Mouse (Mus musculus) E14TG2a.4 (cell line): ENCODE measurements at regions not wholly inside any gene's neighbourhood (a gene's known extent, or its start where the extent isn't known, plus 50 kb on each side); places are given as distances from the start of the nearest gene placed in this dataset.
A peak's percentile ranks its signal among the peaks of the same experiment; 100 is the strongest.

Source experiments
- H3K27me3 ChIP-seq: 2 replicates; pipeline ENCODE4 v1.6.1; 2014; ENCODE audit warnings: low read length, control low read depth; ENCODE audit not compliant: insufficient read depth
- H3K36me3 ChIP-seq: 2 replicates; pipeline ENCODE4 v1.6.1; 2014; ENCODE audit warnings: low read length, control low read depth; ENCODE audit not compliant: insufficient read depth
- H3K4me1 ChIP-seq: replicated peaks from 2 replicates; pipeline ENCODE4 v1.6.1; 2014; ENCODE audit warnings: low read depth, low read length, control low read depth
- H3K4me3 ChIP-seq: replicated peaks from 2 replicates; pipeline ENCODE4 v1.5.1; 2014; ENCODE audit warnings: mild to moderate bottlenecking, low read length
- H3K9me3 ChIP-seq: 2 replicates; pipeline ENCODE4 v1.6.1; 2014; ENCODE audit warnings: low read length, control low read depth
- CTCF ChIP-seq: conservative IDR thresholded peaks from 2 replicates; pipeline ENCODE4 v1.5.1; 2014; ENCODE audit warnings: low read length
- NANOG ChIP-seq: IDR thresholded peaks from 2 replicates; pipeline ENCODE4 v1.6.1; 2014; ENCODE audit warnings: borderline replicate concordance, low read length, mixed read lengths
- POU5F1 ChIP-seq: IDR thresholded peaks from 2 replicates; pipeline ENCODE4 v1.6.1; 2014; ENCODE audit warnings: low read length, borderline replicate concordance

DNA sequence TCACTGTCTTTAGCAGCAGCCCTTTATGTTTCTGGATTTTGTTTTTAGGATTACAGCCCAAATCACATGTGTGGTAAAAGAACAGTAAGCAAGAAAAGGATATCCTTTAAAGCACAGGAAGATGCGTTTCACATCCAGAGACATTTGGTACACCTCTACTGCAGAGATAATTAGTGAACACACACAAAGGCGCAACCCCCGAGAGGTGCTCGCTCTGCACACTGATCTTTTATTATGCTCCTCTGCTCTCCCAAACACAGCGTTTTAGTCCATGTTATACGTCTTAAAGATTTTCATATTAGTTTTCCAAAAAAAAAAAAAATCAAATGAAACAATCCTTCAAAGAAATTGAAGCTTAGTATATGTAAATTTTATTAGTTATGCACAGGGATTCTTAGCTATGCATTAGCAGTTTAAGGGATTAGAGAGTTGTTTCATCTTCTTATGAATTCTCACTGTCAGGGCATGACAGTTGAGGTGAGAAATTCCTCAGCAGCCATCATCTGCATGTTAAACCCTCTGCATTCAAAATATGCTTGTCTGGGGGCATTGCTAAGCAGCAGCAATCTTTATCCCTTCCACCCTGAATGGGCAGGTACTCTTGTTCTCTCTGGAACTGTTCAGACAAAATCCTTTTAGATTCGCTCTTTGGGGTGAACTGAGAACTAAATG is 397.7 kb upstream of the Robo2 start:
- TF ChIP-seq CTCF (no peak), NANOG (no peak), POU5F1 (no peak)
- no peaks in the 10 kb centered on the region for H3K4me1 ChIP-seq
- no peak overlapping the region for H3K4me3 ChIP-seq
- no peaks in the 10 kb centered on the region for H3K9me3 ChIP-seq
- no peaks in the 10 kb centered on the region for H3K27me3 ChIP-seq
- no peaks in the 10 kb centered on the region for H3K36me3 ChIP-seq

DNA sequence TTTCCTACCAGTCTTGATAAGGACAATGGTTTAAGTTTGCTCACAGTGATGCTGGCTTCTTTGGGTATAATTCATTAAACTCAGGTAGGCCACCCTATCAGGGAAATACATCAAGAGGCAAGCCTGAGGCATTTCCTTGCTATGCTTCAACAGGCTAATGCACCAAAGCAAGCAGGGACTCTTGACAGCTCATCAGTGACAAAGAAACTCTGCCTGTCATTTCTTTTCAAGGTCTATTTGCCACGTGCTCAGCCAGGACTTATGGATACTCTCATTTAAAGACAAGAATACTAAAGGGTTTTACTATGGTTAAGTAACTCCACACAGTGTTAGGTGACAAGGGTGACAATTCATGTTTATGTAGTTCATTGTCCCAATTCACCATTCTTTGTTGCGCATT is 395.1 kb upstream of the Robo2 start:
- Histone ChIP-seq H3K27me3 (no peaks in the 10 kb centered on the region), H3K9me3 (no peaks in the 10 kb centered on the region), H3K4me1 (no peaks in the 10 kb centered on the region), H3K4me3 (no peak overlapping the region), H3K36me3 (no peaks in the 10 kb centered on the region)
- TF ChIP-seq CTCF, result no peak
- TF ChIP-seq NANOG, result no peak
- TF ChIP-seq POU5F1, result no peak

DNA sequence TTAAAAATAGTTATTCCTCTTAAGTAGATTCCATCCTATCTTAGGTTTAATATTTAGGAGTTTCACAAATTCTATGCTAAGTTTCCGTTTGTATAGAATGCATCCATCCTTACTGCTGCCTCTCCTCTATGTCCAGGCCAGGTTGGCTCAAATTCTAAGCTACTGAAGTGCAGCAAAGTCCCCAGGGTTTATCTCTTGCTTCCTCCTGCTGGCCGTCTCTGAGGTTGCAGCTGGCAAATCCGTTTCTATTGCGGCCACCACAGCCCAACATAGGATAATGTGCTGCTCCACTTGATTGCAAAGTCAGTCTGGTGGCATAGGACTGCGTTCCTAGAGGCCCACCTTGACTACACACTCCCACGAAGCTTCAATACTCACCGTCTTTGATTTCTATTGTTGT is 389.7 kb upstream of the Robo2 start:
- H3K36me3 ChIP-seq, result no peaks in the 10 kb centered on the region
- no peaks in the 10 kb centered on the region for H3K27me3 ChIP-seq
- no peak overlapping the region for H3K4me3 ChIP-seq
- H3K9me3 ChIP-seq, result no peaks in the 10 kb centered on the region
- TF ChIP-seq NANOG (no peak), CTCF (peak; percentile 76), POU5F1 (no peak)
- H3K4me1 ChIP-seq, result no peaks in the 10 kb centered on the region

DNA sequence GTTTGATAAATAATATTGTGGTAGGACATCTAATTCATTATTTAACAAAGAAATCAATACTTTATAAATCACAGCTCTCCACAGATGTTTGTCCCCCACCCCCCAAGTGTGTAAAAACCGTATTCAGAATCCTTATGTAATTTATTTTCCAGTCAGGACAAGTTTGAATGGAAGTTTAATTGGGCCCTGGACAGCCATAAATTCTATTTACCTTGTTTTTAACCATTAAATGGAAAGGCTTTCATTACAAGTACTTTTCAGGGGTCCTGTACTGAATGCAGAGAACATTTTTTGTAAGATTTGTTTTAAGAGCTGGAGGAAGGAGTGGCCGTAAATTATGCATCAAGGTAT is 384.7 kb upstream of the Robo2 start:
- H3K9me3 ChIP-seq, result no peaks in the 10 kb centered on the region
- TF ChIP-seq NANOG, result no peak
- no peak for TF ChIP-seq POU5F1
- no peak for TF ChIP-seq CTCF
- H3K27me3 ChIP-seq, result no peaks in the 10 kb centered on the region
- H3K4me1 ChIP-seq, result no peaks in the 10 kb centered on the region
- no peak overlapping the region for H3K4me3 ChIP-seq
- H3K36me3 ChIP-seq, result no peaks in the 10 kb centered on the region

DNA sequence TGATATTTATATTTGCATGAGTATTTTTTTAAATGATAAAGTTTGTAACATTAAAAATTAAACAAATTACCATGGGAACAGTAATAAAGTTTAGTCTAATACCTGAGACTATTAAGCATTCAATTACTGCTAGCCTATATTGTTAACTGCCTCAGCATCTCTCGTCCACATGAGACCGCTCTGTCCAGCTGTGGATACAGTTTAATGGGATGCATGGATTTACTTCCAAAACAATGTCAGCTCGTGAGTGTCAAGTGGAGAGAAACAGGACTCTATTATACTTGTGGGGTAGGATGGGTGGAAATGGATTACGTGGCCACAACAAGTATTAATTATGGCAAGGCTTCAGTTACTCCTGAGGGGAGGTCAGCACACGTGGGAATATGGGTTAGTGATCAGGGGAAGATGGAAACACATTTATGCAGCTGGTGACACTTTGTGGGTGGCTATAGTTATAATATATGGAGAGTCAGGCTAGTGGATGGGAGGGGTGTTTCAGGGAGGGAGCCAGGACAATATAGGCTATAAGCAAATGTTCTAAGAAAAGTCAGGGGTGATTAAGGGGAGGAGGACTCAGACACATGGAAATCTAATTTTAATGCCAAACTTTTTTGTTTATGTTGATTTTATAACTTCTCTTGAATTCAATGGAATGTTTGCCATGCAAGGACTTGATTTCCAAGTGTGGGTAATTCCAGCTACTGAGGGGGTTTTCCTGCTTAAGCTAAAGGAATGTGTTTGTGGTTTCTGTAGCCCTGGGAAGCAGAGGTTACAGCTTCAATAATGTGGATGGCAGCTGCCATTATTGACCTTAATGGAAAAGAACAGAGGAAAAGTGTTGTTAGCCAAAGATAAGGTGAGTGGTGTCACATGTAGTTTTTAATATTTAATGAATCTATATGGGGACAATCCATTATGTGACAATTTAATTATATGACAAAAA is 384.0 kb upstream of the Robo2 start:
- no peak for TF ChIP-seq CTCF
- no peak for TF ChIP-seq NANOG
- no peak for TF ChIP-seq POU5F1
- no peaks in the 10 kb centered on the region for H3K9me3 ChIP-seq
- no peaks in the 10 kb centered on the region for H3K36me3 ChIP-seq
- H3K27me3 ChIP-seq, result no peaks in the 10 kb centered on the region
- H3K4me1 ChIP-seq, result no peaks in the 10 kb centered on the region
- H3K4me3 ChIP-seq, result no peak overlapping the region

DNA sequence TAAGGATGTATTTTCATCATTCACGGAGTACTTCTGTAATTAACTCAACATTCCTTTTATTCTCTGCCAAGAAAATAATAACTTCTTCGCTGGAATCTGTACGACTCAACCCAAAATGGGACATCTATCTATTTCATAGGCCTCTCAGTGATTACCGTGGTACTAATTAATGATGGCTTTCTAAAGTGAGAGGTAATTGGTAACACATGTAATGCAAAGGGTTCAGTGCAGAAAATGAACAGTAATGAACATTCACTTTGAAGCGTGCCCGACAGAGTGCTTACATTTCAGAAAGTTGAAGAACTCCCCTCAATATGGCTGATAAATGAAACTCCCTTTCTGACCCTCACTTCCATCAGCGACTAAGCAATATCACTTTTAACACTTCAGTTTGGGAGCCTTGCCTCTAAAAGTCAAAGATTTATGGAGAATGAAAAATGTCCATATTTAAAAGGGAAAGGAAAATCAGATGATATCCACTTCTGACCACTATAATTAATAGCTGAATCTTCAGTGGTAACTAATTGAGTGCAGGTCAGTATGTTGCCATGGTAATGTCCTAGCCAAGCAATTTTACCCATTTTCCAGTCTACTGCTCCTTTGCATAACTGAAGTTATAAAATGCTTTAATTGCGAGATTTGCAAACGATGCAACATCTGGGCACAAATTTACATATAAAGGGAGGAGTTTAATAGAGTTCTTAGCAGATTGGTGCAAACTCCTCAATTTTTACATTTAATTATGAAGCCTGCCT is 373.9 kb upstream of the Robo2 start:
- H3K4me1 ChIP-seq, result no peaks in the 10 kb centered on the region
- TF ChIP-seq NANOG (no peak), CTCF (no peak)
- H3K27me3 ChIP-seq, result no peaks in the 10 kb centered on the region
- H3K36me3 ChIP-seq, result no peaks in the 10 kb centered on the region
- H3K9me3 ChIP-seq, result no peaks in the 10 kb centered on the region
- H3K4me3 ChIP-seq, result no peak overlapping the region

DNA sequence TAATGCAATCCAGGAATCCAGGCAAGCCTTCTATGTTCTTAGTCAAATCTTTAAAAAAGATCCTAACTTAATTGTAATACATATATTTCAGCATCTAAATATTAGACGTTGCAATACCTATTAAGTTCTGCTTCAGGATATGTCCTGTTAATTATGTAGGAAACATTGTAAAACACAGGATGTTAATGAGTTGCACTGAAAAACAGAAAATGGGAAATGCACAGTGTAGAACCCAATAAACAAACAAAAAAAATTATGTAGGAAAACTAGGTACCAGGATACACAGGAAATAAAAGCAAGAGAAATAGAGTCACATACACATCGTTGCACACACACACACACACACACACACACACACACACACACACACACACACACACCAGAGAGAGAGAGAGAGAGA is 368.8 kb upstream of the Robo2 start:
- Histone ChIP-seq H3K4me1 (no peaks in the 10 kb centered on the region), H3K27me3 (no peaks in the 10 kb centered on the region), H3K36me3 (no peaks in the 10 kb centered on the region), H3K9me3 (no peaks in the 10 kb centered on the region), H3K4me3 (no peak overlapping the region)
- TF ChIP-seq POU5F1 (no peak), NANOG (no peak), CTCF (no peak)

DNA sequence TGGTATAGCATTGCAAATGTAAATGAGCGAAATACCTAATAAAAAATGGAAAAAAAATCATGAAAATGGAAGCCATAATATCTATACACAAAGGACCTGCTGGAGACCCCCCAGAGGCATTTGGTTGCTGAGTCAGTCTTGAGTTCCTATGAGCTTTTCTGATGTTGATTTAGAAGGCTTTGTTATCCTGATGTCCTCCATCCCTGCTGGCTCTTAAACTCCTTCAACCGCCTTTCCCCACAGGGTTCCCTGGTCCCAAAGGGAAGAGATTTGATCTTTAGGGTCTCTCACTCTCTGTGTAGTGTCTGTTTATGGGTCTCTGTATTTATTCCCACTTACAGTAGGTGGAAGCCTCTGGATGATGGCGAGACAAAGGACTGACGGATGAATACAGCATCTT is 356.6 kb upstream of the Robo2 start:
- no peak; the same call in 1 of the 2 replicates for TF ChIP-seq POU5F1
- TF ChIP-seq NANOG, result peak; percentile 53; the same call in 1 of the 2 replicates
- TF ChIP-seq CTCF, result no peak
- no peak overlapping the region for H3K4me3 ChIP-seq
- H3K27me3 ChIP-seq, result no peaks in the 10 kb centered on the region
- no peaks in the 10 kb centered on the region for H3K36me3 ChIP-seq
- H3K4me1 ChIP-seq, result peaks cover 5% of the 10 kb centered on the region; the same call in 1 of the 2 replicates
- H3K9me3 ChIP-seq, result no peaks in the 10 kb centered on the region; the same call in 1 of the 2 replicates
